Mouse (Mus musculus): ENCODE data around the gene 4930595D18Rik. TPM values are rescaled to one million over a fixed set of nuclear protein-coding genes. Genes with fewer than 3 reads are reported as not detected.

4930595D18Rik gene
- polyA plus RNA-seq, 1 experiment: not detected

DNA sequence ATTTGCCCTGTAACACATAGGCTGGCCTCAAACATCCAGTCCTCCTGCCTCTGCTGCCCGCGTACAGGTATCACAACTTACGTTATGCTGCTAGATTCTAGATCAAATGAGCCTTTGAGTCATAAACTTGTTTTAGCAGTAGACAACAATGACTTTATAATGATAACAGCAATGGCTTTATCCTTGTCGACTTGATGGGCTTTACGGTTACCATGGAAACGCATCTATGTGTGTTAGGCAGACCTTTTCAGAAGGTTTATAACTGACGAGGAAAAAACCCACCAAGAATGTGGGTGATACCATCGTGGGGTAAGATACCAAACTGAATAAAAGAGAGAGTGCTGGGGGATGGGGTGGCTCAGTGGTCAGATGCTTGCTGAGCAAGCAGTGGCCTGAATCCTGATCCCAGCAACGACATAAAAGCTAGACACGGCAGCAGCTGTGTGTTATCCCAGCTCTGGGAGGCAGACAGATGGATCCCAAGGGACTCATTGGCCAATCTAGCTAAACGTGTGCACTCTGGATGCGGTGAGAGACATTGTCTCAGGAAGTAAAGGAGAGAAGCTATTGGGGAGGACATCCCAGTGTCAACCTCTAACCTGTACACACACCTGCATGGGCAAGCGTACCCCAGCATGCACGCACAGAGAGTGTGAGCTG lies 59.6 kb downstream of the 4930595D18Rik start:
- Histone ChIP-seq H3K4me1 (ENCODE audit: control insufficient read depth, insufficient read depth, low read length) (no peaks in the 10 kb centered on the region), H3K27ac (ENCODE audit: insufficient read depth, low read depth, low read length) (no peak overlapping the region), H3K4me3 (ENCODE audit: insufficient read depth, low read length) (no peak overlapping the region)
- TF ChIP-seq CTCF (IDR thresholded peaks at IDR 0.05; ENCODE audit: low read depth, low read length) (no peak), POLR2A (IDR thresholded peaks at IDR 0.05; ENCODE audit: borderline replicate concordance, low read depth, low read length) (no peak)

- H3K4me1 ChIP-seq (ENCODE audit: control insufficient read depth, insufficient read depth, low read length): no peaks in the 10 kb centered on the region
- no peak overlapping the region for H3K4me3 ChIP-seq (ENCODE audit: insufficient read depth, low read length)
- no peak overlapping the region for H3K27ac ChIP-seq (ENCODE audit: insufficient read depth, low read depth, low read length)
- no peak for TF ChIP-seq POLR2A (IDR thresholded peaks at IDR 0.05; ENCODE audit: borderline replicate concordance, low read depth, low read length)
- peak; percentile 44; the same call in 1 of the 2 replicates for TF ChIP-seq CTCF (IDR thresholded peaks at IDR 0.05; ENCODE audit: low read depth, low read length)
These were observed 61.9 kb downstream of the 4930595D18Rik start for GRCm38 (mm10) chr12:111122332-111122852.

DNA sequence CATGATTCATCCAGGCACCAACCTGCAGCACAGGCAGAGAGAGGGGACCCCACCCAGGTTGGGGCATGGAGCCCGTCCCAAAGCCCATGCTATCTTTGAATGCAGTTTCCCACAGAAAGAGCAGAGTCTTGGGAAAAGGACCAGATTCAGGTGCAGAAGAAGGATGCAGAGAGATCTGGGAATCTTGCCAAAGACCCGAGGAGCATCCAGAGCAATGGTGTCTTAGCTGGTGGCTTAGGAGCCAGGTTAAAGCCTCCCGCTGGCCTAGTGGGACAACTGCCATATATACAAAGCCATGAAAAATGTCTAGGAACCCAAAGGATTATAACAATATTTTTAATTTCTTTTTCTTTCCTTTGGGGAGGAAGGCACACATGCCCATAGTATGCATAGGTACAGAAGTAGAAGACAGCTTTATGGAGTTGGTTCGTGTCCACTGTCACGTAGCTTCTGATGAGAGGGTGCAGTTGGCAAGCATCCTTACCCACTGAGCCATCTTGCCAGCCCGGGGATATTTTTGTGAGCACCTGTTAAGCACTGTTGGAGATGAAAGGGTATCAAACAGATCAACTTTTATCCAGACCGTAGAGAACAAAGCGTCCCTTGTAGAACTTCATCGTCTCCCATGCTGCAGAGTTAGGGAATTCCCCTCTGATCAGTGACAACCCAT lies 63.2 kb downstream of the 4930595D18Rik start:
- no peak overlapping the region for H3K27ac ChIP-seq (ENCODE audit: insufficient read depth, low read depth, low read length)
- H3K4me3 ChIP-seq (ENCODE audit: insufficient read depth, low read length): no peak overlapping the region
- H3K4me1 ChIP-seq (ENCODE audit: control insufficient read depth, insufficient read depth, low read length): no peaks in the 10 kb centered on the region
- TF ChIP-seq CTCF (IDR thresholded peaks at IDR 0.05; ENCODE audit: low read depth, low read length): no peak
- no peak for TF ChIP-seq POLR2A (IDR thresholded peaks at IDR 0.05; ENCODE audit: borderline replicate concordance, low read depth, low read length)

- no peak overlapping the region for H3K27ac ChIP-seq (ENCODE audit: insufficient read depth, low read depth, low read length)
- H3K4me1 ChIP-seq (ENCODE audit: control insufficient read depth, insufficient read depth, low read length): no peaks in the 10 kb centered on the region
- TF ChIP-seq CTCF (IDR thresholded peaks at IDR 0.05; ENCODE audit: low read depth, low read length) (no peak), POLR2A (IDR thresholded peaks at IDR 0.05; ENCODE audit: borderline replicate concordance, low read depth, low read length) (no peak)
- H3K4me3 ChIP-seq (ENCODE audit: insufficient read depth, low read length): no peak overlapping the region
These were observed 64.7 kb downstream of the 4930595D18Rik start for GRCm38 (mm10) chr12:111119506-111120085.

GRCm38 (mm10) chr12:111114593-111114992 lies 69.7 kb downstream of the 4930595D18Rik start:
- H3K27ac ChIP-seq (ENCODE audit: insufficient read depth, low read depth, low read length): no peak overlapping the region
- TF ChIP-seq POLR2A (IDR thresholded peaks at IDR 0.05; ENCODE audit: borderline replicate concordance, low read depth, low read length) (no peak), CTCF (IDR thresholded peaks at IDR 0.05; ENCODE audit: low read depth, low read length) (no peak)
- H3K4me1 ChIP-seq (ENCODE audit: control insufficient read depth, insufficient read depth, low read length): no peaks in the 10 kb centered on the region
- no peak overlapping the region for H3K4me3 ChIP-seq (ENCODE audit: insufficient read depth, low read length)

DNA sequence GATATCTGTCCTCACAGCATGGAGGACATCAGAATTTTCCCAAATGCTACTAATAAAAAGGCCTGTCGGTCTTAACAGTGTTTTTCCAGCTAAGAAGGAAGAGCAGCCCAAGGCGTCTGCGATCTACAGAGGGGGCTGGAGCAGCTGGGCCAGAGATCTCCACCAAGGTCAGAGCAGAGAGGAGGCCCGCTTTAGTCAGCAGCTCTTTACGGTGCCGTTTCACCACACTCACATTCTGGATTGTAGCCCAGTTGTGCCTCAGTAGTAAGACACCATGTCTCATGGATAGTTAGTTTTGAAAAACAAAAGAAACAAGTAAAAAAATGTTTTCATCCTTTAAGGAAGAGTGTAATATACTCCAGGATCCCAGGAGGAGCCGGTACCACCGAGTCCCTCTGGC lies 73.1 kb downstream of the 4930595D18Rik start:
- no peak overlapping the region for H3K27ac ChIP-seq (ENCODE audit: insufficient read depth, low read depth, low read length)
- no peak for TF ChIP-seq CTCF (IDR thresholded peaks at IDR 0.05; ENCODE audit: low read depth, low read length)
- no peak for TF ChIP-seq POLR2A (IDR thresholded peaks at IDR 0.05; ENCODE audit: borderline replicate concordance, low read depth, low read length)
- no peaks in the 10 kb centered on the region for H3K4me1 ChIP-seq (ENCODE audit: control insufficient read depth, insufficient read depth, low read length)
- no peak overlapping the region for H3K4me3 ChIP-seq (ENCODE audit: insufficient read depth, low read length)

Other genes with a start within 250 kb of the 4930595D18Rik start
- gene Ankrd9, start 205.5 kb downstream of the 4930595D18Rik start, polyA plus RNA-seq (2012; ENCODE audit: insufficient read depth, insufficient read length, missing spikeins): 2.2 and 2.3 TPM in 2 replicates
- gene Rcor1, start 145.1 kb downstream of the 4930595D18Rik start, polyA plus RNA-seq (2012; ENCODE audit: insufficient read depth, insufficient read length, missing spikeins): 26.2 and 33.8 TPM in 2 replicates
- gene Traf3, start 18.1 kb downstream of the 4930595D18Rik start, polyA plus RNA-seq (2012; ENCODE audit: insufficient read depth, insufficient read length, missing spikeins): 14.8 and 16.4 TPM in 2 replicates
- gene Amn, start 86.6 kb upstream of the 4930595D18Rik start, polyA plus RNA-seq (2012; ENCODE audit: insufficient read depth, insufficient read length, missing spikeins): not detected in 2 replicates
- 32.5 and 41.6 TPM in 2 replicates for gene Cdc42bpb, start 193.2 kb upstream of the 4930595D18Rik start, polyA plus RNA-seq (2012; ENCODE audit: insufficient read depth, insufficient read length, missing spikeins)
- gene Lbhd2, start 222.3 kb upstream of the 4930595D18Rik start, polyA plus RNA-seq (2012; ENCODE audit: insufficient read depth, insufficient read length, missing spikeins): not detected in 2 replicates
- gene Exoc3l4, start 232.5 kb upstream of the 4930595D18Rik start, polyA plus RNA-seq (2012; ENCODE audit: insufficient read depth, insufficient read length, missing spikeins): 7.8 and 8.0 TPM in 2 replicates

All from bone marrow macrophage, adult 2 months (primary cell).